Mouse (Mus musculus) neutrophil, adult 5-6 weeks (primary cell): ENCODE results near the gene Tmem108. TPM values are rescaled to one million over a fixed set of nuclear protein-coding genes. Genes with fewer than 3 reads are reported as not detected.

Experiments
- ATAC-seq: fragments of 151-379, 151-347 bp; 2 replicates; pipeline ENCODE4 v1.8.0; 2017; ENCODE audit warnings: mild to moderate bottlenecking, moderate TSS enrichment; ENCODE audit not compliant: insufficient number of reproducible peaks, poor library complexity, low FRiP score, severe bottlenecking; ENCODE audit errors: extremely low read depth
- total RNA-seq: library from RNA; stranded (forward); fragments of 200-1000 nt; gene quantifications from 2 replicates; pipeline ENCODE4 v1.2.3, GENCODE M21; 2017

The Tmem108 gene
- total RNA-seq, 1 experiment from 2014 or later, result 4.2 TPM

DNA sequence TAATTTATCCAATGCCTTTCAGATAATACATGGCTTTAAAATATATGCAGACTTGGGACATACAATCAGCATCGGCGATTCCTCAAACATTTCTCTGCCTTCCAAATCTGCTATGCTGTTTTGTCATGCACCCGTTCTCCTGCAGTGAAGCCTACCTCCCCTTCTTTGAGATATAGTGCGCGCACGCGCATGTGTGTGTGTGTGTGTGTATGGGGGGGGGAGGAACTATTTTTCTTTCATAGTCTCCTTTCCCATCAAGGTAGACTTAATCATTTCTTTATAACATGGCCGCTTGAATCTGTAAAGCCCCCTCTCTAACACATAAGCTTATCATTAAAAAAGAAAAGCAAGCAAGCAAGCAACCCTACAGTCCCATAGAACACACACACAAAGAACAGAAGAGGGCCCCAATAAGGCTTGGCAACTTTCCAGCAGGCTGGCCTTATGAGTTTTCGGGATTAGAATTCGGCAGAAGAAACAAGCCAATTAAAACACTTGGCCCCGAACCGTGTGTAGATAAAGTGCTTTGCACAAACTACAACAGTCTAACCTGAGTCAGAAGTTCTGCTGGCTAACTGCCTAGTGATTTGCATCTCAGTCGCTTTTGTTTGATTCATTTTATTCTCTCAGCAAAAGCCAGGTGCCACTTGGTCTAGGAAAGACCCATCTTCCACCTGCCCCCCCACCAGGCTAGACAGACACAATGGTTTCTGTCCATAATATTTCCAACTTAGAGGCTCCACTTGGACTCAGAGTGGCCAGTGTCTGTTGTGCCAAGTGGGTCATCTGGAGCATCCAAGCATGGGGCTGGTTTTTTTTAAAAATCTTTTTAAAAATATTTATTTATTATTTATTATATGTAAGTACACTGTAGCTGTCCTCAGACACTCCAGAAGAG is 153.2 kb downstream of the Tmem108 start:
- no peak for ATAC-seq

DNA sequence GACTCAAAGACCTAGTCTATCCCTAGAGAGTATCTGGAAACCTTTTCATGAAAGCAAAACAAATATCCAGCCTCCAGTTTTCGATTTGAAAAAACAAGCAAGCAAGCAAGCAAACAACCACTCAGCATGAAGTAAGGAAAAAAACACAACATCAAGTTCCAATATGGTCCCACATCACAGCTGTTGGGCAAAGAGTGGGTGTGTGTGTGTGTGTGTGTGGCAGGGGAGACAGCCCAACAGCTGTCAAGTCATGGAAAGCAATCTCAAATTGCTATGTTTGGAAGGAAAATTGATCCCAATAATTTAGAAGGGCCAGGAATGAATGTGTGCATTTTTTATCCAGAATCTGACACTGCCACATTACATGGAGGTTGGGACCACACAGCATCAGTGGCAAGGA is 155.6 kb downstream of the Tmem108 start:
- no peak for ATAC-seq

DNA sequence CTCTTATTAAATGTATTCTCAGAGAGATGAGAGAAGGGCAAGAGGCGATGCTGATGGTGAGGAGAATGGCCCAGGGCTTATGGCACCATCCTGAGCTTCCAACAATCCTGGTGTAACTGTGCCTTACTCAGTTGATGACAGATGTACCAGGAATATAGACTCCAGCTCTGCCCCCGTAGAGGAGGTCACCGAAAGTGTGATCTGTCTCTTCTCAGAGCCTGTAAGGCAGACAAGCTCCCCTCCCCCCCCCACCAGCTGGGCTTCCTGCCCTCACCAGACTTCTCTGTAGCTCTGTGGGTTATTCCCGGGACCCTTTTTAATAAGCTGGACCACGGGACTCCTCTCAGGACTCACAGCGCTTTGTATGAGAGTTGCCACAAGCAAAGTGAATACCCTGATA is 157.8 kb downstream of the Tmem108 start:
- no peak for ATAC-seq

DNA sequence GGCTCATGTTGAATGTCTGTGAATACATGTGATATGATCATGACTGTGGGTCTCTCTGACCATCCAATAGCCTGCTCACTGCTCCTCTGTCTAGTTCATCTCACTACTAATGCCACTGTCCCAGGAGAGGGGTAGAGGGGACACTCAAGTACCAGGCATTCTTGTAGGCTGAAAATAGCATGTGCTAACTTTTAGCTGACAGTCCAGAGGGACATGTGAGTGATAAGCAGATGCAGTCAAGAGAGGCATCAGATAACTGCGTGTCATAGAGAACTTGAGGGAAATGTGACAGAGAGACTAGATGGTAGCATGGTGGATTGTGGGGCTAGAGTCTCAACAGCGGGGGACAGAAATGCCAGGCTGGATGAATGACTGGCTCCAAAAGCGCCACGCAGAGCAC is 159.8 kb downstream of the Tmem108 start:
- ATAC-seq, result no peak

DNA sequence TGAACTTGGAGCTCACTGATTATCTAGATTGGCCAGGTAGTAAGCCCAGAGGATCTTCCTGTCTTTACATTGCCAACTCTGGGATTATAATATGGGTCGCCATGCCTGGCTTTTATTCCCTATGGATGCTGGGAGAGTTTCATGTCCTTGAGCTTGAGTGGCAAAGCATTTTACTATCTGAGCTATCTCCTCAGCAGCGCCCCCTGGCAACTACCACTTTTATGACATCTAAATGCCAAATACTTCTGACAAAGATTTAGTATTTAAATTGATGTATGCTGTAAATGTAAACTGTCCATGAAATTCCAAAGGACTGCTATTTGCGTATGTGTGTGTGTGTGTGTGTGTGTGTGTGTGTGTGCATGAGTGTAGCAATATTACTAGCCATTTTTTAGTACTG is 160.8 kb downstream of the Tmem108 start:
- ATAC-seq, result no peak

DNA sequence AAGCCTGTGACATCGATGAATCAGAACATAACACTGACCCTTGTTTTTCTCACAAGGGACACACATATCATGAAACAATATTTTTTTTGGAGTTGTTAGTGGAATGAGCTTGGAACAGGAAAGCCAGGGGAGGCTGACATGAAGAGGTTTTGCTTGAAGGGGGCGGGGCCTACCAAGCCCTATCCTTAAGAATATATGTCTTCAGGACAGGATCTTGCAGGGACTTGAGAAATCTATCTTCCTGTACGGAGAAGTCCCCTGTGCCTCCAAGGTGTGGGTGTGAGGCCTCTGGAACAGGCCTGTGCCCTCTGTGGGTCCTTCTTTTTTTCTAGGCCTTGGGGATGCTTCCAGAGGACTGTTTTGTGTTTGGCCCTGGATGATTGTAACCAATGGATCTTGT is 161.7 kb downstream of the Tmem108 start:
- no peak for ATAC-seq

DNA sequence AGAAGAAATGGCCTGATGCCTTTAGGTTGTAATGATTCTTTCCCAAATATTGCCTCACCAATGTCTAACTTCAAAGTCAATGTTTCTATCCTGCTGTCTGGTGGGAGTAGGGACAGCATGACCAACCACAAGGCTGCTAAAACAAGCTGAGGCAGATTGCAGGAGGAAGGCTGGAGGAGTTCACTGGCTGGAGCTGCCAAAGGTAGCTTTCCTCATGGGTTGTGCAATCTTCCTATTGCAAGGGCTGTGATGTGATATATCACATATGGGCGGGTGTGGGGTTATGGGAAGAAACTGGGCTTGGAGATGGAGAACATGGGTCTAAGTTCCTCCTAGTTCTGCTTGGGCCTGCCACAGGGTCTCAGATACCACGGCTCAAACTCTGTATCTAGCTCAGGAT is 163.8 kb downstream of the Tmem108 start:
- ATAC-seq, result no peak

DNA sequence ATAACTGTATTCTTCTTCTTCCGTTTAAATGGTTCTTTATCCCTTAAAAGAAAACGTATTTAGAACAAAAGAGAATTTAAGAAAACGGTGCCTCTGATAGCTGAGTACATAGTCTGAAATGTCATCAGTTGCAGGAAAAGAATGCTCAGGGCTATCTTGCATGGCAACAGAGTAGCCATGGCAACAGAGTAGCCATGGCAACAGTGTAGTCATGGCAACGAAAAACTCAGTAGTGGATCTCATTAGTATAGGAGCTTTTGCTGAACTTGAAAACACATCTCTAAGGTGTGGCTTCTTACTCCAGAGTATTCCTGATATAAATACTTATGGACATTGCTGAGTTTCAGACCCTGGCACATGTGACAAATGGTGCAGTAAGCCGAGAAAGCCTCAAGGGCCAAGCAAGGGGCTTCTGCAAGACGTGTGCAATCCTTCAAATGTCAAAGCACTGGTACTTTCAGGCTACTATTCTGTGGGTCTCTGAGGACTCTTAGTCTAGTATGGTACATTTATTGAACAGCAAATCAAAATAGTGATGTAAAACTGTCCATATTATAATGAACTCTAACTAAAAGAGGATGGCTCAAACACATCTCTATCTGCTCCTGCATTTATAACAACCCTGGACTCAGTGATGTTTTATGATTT is 166.3 kb downstream of the Tmem108 start:
- no peak for ATAC-seq

DNA sequence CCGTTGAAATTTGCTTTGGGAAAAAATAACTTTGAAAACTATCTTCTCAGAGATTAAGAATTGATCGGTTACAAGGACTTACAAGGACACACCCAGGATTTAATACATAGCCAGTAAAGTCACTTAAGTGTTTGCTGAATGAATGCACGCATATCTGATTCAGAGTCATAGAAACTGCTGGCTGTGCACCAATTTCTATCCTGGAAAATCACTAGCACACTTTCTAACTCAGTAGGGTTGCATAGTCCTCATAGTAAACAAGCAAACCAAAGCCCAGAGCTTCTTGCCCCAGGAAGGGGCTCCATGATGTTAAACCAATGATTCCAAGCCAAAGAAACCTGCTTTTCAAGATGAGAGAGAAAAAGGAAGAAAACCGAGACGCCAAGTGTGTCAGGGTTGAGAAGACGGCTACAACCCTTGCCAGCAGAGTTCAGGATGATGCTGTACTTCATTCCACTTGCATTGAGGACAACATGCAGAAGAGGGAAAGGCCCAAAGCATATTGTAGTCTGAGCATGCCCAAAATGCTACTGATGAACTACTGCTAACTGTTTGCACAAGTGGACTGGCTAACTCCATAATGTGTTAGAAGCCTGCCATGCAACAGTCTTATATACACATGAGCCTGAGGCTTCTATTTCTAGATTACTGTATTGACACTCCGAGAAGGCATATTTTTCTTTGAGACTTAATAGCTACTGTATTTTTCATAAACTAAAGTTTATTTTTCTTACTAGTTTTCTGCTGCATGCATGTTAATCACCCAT is 167.0 kb downstream of the Tmem108 start:
- no peak for ATAC-seq

DNA sequence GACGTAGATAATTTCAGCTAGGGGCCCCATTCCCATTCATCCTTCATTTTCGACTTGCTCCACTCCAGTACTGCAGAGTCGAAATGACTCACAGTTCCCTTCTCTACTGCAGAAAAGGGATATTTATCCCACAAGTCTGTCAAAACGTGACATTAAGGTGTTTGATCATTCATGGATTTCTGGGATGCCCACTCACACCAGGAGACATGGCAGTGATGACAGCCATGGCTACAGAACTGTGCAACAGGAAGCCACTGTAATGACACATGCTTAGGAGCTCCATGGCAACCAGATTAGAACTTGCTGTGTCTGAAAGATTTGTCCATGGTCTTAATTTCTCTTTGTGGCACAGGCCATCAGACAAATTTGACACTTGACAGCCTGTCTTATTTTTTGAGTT is 168.6 kb downstream of the Tmem108 start:
- ATAC-seq, result no peak

DNA sequence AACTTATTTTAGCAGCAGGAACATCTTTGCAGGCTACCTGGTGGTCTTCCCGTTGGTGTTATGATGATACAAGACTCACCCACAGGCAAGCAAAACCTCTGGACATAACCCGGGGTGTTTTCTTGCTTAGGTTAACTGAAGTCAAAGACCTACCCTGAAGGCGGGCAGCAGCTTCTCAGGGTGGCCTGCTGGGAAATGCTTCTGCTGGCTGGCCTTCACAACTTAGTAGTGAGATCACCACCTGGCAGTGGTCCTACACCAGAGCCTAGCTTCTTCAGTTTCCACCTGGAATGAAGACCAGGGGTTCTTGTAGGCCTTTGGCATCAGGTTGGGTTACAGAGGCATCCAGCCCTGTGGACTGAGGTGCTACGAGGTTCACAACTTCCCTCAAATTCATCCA is 169.7 kb downstream of the Tmem108 start:
- ATAC-seq, result no peak

DNA sequence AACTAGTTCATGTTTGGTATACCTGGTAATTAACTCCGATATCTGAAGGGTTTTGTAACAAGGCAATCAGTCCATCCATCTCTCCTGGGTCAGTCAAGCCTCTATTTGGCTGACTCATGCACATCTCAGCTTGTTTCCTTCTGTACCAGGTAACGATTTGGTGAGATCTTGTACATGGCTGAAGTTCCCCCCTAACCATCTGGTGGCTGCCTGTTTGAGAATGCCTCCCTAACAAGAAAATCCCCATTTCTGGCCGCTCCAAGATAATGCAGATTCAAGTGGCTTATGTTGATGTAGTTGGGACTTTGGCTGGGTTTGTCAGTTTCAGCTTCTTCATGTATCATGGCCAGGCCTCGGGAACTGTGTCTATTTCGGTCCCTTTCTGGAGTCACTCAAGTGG is 170.8 kb downstream of the Tmem108 start:
- no peak for ATAC-seq

DNA sequence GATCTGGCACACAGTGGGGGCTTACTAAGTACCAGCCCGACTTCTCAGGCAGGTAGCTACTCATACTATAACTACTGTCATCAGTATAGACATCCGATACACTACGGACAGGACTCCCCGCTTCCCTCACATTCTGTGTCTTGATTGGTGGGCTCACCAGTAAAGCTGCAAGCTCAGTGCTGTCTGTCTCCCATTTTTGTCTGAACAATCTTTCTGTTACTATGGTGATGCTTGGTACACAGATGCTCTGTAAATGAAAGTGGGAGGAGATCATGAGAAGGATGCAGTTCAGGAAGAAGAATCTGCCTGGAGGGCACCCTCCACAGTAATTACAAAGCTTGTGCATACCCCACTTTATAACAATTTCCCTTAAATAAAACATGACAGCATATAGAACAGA is 176.8 kb downstream of the Tmem108 start:
- ATAC-seq, result no peak

DNA sequence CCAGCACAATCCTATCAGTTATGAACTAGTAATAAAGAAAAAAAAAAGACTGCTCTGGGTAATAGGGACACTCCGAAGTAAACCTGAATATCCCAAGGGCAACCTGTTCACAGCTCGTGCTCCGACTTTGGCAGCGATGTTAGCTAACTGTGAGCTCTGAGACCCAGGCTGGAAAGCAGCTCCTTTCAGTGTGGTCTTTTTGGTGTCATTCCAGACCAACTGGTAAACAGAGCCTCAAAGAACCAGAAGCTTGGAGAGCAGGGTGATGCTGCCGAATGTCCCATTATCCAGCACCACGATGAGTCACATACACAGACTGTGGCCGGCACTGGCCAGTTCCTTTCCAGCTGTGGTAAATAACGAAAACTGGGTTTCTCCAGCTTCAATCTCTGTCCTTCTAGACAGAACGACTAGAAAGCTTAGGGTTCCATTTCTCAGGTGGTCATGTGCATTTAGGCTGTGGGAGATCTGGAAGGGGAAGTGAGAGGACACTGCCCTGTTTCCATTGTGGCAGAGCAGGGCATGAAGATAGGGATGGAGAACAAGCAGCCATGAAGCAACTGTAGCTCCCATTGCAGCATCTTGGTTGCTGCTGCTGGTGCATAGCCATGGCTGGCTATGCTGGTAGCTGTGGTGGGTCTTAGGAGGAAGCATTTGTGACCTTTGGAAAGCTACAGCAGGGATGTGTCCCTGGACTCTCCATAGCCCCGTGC is 179.2 kb downstream of the Tmem108 start:
- no peak for ATAC-seq

DNA sequence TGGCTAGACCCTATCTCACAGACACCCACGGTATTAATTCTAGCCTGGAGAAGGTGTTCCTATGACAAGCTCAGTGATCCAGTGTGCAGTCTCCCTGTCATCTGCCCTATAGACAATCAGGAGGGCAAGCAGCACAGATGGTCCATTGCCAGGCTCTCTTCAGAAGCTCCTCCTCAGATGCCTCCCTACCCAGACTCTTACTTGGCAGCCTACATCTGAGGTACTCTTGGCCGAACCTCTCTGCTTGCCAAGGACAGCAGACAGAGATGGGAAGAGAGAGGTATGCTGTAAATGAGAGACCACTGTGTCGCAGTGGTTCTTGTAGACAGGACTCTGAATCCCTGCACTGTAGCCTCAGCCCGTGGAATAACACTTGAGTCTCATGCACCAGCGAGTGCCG is 181.0 kb downstream of the Tmem108 start:
- no peak for ATAC-seq

DNA sequence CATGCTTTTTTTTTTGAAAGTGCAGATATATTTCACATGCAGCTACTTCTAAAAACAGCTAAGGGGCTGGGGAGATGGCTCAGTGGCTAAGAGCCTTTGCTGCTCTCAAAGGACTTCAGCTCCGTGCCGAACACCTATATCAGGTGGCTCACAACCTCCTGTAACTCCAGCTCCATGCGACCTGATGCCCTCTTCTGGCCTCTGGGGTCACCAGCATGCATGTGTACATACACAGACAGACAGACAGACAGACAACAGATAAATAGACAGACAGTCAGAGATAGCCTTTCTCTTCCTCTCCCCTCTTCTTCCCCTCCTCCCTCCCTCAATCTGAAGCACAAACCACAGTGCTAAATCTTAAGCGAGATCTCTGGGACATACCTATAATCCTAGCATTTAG is 181.5 kb downstream of the Tmem108 start:
- no peak for ATAC-seq

DNA sequence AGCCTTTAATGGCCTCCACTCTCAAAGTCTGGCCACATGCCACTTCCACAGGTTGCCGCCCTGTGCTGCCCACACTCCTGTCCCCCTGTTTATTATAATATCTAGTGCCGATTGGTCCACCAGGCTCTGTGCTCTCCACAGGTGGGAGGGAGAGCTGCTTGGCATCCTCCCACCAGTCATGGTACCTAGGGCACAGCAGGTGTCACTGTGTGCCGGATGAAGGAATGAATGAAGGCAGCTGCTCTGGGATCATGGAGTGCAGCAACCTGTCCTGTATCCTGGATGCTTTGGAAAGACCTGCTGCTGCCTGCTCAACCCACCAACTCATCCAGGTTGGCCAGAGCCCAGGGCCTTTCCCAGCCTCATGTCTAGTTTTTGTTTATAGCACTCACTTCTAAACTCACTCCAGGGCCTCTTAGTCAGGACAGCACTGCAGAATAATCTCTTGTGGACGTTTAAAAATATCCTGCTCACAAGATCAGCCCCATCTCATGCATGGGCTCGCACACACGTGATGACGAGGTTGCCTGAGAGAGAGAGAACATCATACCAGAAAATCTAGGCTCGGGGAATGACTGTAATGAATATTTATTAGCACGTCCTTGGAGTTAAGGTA is 182.1 kb downstream of the Tmem108 start:
- ATAC-seq, result no peak

DNA sequence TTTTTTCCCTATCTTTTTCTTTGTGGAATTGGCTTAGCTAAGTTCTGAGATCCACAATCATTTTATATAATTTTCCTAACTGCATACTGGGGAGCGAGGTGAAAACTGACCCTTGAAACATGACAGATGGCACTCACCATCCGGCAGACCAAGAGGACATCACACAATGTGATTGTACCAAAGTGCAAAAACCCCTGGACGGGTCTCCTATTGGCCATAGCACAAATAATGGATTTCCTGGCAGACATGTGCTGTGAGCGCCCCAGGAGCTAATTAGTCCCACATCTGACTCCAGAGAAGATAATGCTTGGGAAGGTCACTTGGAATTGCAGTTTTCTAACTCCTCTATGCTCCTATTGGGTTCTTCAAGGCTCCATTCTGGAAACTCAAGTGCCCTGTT is 183.9 kb downstream of the Tmem108 start:
- no peak for ATAC-seq

DNA sequence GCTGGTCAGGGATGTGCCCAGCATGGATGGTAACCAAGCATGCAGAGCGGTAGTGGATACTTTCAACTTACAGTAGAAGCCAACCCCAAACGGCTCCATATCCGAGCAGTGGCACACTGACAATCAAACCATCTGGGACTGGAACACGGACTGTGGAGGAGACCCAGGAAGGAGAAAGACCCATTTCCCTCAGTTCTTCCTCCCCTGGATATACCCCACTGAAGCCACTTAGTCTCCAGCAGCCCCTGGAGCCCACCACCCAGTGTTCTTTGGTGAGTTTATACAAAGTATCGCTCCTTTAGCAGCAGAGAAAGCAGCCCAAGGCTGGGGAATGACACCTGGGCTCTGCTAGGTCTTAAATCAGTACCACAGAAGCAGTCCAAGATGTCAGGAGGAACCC is 184.5 kb downstream of the Tmem108 start:
- no peak for ATAC-seq
